Mouse (Mus musculus): ENCODE results near the gene Lor. TPM values are rescaled to one million over a fixed set of nuclear protein-coding genes. Genes with fewer than 3 reads are reported as not detected.

The Lor gene
- polyA plus RNA-seq (2011; ENCODE audit: insufficient read length, low read depth, missing spikeins): not detected in 2 replicates

- Histone ChIP-seq H3K4me3 (ENCODE audit: insufficient read depth, low read length) (peak within 1 kb of the TSS; percentile 36; the same call in 1 of the 2 replicates), H3K27ac (ENCODE audit: insufficient read depth, low read length) (no peak within 1 kb of the TSS)
- TF ChIP-seq POLR2A (IDR thresholded peaks at IDR 0.05; ENCODE audit: low read depth, low read length) (no peak), CTCF (IDR thresholded peaks at IDR 0.05; ENCODE audit: borderline replicate concordance, insufficient read depth, low read length) (no peak)
These were observed at the start of gene Lor for GRCm38 (mm10) chr3:92083042-92083441. Gene Lor, minus strand, starts transcription at chr3:92083142.

GRCm38 (mm10) chr3:92123847-92124246 is 40.9 kb upstream of the Lor start, which contains the start of gene Prr9:
Gene Prr9, minus strand, starts transcription at chr3:92123947.
- no peak for TF ChIP-seq POLR2A (IDR thresholded peaks at IDR 0.05; ENCODE audit: low read depth, low read length)
- no peak for TF ChIP-seq CTCF (IDR thresholded peaks at IDR 0.05; ENCODE audit: borderline replicate concordance, insufficient read depth, low read length)
- Histone ChIP-seq H3K27ac (ENCODE audit: insufficient read depth, low read length) (no peak within 1 kb of the TSS), H3K4me3 (ENCODE audit: insufficient read depth, low read length) (no peak within 1 kb of the TSS), H3K4me1 (ENCODE audit: control insufficient read depth, insufficient read depth, low read length) (no peaks in the 10 kb centered on the region; the same call in 1 of the 2 replicates)

More at GRCm38 (mm10) chr3:92083042-92083441, at the start of gene Lor:
- H3K4me1 ChIP-seq (ENCODE audit: control insufficient read depth, insufficient read depth, low read length): no peaks in the 10 kb centered on the region; the same call in 1 of the 2 replicates

- Histone ChIP-seq H3K4me1 (ENCODE audit: control insufficient read depth, insufficient read depth, low read length) (no peaks in the 10 kb centered on the region; the same call in 1 of the 2 replicates), H3K4me3 (ENCODE audit: insufficient read depth, low read length) (no peak overlapping the region), H3K27ac (ENCODE audit: insufficient read depth, low read length) (no peak overlapping the region)
- TF ChIP-seq CTCF (IDR thresholded peaks at IDR 0.05; ENCODE audit: borderline replicate concordance, insufficient read depth, low read length) (no peak), POLR2A (IDR thresholded peaks at IDR 0.05; ENCODE audit: low read depth, low read length) (no peak)
These were observed 38.0 kb upstream of the Lor start for GRCm38 (mm10) chr3:92120902-92121301.

GRCm38 (mm10) chr3:92117930-92118329 is 35.0 kb upstream of the Lor start:
- no peaks in the 10 kb centered on the region; the same call in 1 of the 2 replicates for H3K4me1 ChIP-seq (ENCODE audit: control insufficient read depth, insufficient read depth, low read length)
- TF ChIP-seq POLR2A (IDR thresholded peaks at IDR 0.05; ENCODE audit: low read depth, low read length): no peak
- no peak for TF ChIP-seq CTCF (IDR thresholded peaks at IDR 0.05; ENCODE audit: borderline replicate concordance, insufficient read depth, low read length)

DNA sequence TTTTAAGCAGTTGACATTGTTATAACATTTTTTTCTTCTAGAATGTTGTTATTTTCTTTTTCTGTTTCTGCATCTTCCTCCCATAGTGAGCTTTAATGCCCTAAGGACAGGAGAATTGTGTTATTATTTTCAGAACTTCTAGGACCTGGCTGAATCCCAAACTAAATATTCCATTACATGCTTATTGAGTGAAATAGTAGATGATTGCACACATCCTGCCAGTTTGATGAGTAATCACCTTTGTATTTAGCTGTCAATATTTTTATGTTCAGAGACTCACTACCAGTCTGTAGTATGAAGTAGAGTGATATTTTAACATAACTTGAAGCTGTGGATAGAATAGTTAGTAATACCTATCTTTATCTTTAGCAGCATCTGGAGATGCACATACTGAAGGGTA is 28.6 kb upstream of the Lor start:
- no peaks in the 10 kb centered on the region; the same call in 1 of the 2 replicates for H3K4me1 ChIP-seq (ENCODE audit: control insufficient read depth, insufficient read depth, low read length)
- H3K4me3 ChIP-seq (ENCODE audit: insufficient read depth, low read length): no peak overlapping the region
- TF ChIP-seq POLR2A (IDR thresholded peaks at IDR 0.05; ENCODE audit: low read depth, low read length): no peak
- TF ChIP-seq CTCF (IDR thresholded peaks at IDR 0.05; ENCODE audit: borderline replicate concordance, insufficient read depth, low read length): no peak
- no peak overlapping the region for H3K27ac ChIP-seq (ENCODE audit: insufficient read depth, low read length)

More at GRCm38 (mm10) chr3:92117930-92118329, 35.0 kb upstream of the Lor start:
- H3K27ac ChIP-seq (ENCODE audit: insufficient read depth, low read length): no peak overlapping the region
- no peak overlapping the region for H3K4me3 ChIP-seq (ENCODE audit: insufficient read depth, low read length)

DNA sequence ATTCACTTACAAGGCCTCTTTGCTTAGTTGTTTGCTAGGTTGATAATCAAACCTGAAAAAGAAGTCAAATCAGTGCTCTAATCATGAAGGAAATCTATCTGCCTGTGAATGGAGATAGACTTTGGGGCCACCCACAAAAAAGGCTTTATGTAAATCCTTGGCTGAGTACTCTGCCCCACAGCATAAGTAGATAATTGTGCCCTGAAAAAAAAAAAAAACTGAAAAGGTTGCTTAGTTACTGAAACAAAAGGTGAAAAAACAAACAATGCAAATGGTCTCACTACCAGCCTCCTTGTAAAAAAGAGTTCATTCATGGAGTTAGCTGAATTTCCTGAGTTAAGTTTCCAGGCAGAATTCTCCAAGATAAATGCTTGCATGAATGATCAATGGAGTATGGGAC is 27.8 kb upstream of the Lor start:
- no peak overlapping the region for H3K27ac ChIP-seq (ENCODE audit: insufficient read depth, low read length)
- no peaks in the 10 kb centered on the region; the same call in 1 of the 2 replicates for H3K4me1 ChIP-seq (ENCODE audit: control insufficient read depth, insufficient read depth, low read length)
- TF ChIP-seq POLR2A (IDR thresholded peaks at IDR 0.05; ENCODE audit: low read depth, low read length) (no peak), CTCF (IDR thresholded peaks at IDR 0.05; ENCODE audit: borderline replicate concordance, insufficient read depth, low read length) (no peak)
- H3K4me3 ChIP-seq (ENCODE audit: insufficient read depth, low read length): no peak overlapping the region

DNA sequence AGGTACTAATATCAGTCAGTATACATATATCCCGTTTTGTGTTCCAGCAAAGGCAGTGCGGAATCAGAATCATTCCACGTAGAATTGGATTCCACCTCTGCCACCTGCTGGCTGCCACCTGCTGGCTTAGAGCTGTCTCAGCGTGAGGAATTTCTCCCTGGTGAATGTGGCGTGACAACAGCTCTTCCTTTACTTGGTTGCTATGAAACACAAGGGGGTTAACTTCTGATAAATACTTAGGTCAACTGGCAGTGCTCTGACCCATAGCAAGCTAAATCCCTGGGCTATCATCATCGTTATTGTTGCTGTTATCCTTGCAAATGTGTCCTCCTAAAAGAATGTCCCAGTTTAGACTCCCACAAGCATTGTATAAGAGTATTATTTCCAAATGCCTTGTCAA is 23.6 kb upstream of the Lor start:
- Histone ChIP-seq H3K4me1 (ENCODE audit: control insufficient read depth, insufficient read depth, low read length) (no peaks in the 10 kb centered on the region), H3K27ac (ENCODE audit: insufficient read depth, low read length) (no peak overlapping the region), H3K4me3 (ENCODE audit: insufficient read depth, low read length) (no peak overlapping the region)
- TF ChIP-seq POLR2A (IDR thresholded peaks at IDR 0.05; ENCODE audit: low read depth, low read length) (no peak), CTCF (IDR thresholded peaks at IDR 0.05; ENCODE audit: borderline replicate concordance, insufficient read depth, low read length) (peak; percentile 23; the same call in 1 of the 2 replicates)

GRCm38 (mm10) chr3:92081285-92081931 is 1.5 kb downstream of the Lor start:
- H3K4me1 ChIP-seq (ENCODE audit: control insufficient read depth, insufficient read depth, low read length): no peaks in the 10 kb centered on the region; the same call in 1 of the 2 replicates
- no peak for TF ChIP-seq CTCF (IDR thresholded peaks at IDR 0.05; ENCODE audit: borderline replicate concordance, insufficient read depth, low read length)
- TF ChIP-seq POLR2A (IDR thresholded peaks at IDR 0.05; ENCODE audit: low read depth, low read length): no peak
- no peak overlapping the region for H3K27ac ChIP-seq (ENCODE audit: insufficient read depth, low read length)
- peak overlapping the region; percentile 54; the same call in 1 of the 2 replicates for H3K4me3 ChIP-seq (ENCODE audit: insufficient read depth, low read length)

DNA sequence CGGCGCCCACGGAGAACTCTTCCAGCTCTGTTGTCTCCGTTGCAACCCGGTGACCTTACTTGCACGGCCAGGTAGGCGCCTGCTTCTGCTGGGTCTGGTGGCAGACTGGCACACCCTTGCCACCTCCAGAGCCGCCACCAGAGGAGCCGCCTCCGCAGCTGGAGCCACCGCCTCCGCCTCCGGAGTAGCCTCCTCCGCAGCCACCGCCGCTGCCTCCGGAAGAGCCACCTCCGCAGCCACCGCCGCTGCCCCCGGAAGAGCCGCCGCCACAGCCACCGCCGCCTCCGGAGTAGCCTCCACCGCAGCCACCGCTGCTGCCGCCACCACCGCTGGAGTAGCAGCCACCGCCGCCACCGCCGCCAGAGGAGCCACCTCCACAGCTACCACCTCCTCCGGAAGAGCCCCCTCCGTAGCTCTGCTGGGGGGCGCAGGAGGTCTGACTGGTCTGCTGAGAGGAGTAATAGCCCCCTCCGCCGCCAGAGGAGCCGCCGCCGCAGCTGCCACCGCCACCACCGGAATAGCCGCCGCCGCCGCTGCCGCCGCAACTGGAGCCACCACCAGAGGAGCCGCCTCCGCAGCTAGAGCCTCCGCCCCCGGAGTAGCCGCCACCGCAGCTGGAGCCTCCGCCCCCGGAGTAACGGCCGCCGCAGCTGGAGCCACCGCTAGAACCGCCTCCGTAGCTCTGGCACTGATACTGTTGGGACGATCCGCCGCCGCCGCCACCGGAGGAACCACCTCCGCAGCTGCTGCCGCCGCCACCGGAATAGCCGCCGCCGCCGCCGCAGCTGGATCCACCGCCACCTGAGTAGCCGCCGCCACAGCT is 2.3 kb downstream of the Lor start:
- H3K4me1 ChIP-seq (ENCODE audit: control insufficient read depth, insufficient read depth, low read length): no peaks in the 10 kb centered on the region; the same call in 1 of the 2 replicates
- H3K4me3 ChIP-seq (ENCODE audit: insufficient read depth, low read length): peak overlapping the region; percentile 54
- TF ChIP-seq POLR2A (IDR thresholded peaks at IDR 0.05; ENCODE audit: low read depth, low read length) (no peak), CTCF (IDR thresholded peaks at IDR 0.05; ENCODE audit: borderline replicate concordance, insufficient read depth, low read length) (no peak)
- no peak overlapping the region for H3K27ac ChIP-seq (ENCODE audit: insufficient read depth, low read length)
